Mouse (Mus musculus): ENCODE data around the gene Nacc2. TPM values are rescaled to one million over a fixed set of nuclear protein-coding genes. Genes with fewer than 3 reads are reported as not detected.

Gene Nacc2
- 1 to 10 TPM in 1 of 2 experiments, under 1 TPM in 1; 0.42 to 1.9 TPM for total RNA-seq (2023)

DNA sequence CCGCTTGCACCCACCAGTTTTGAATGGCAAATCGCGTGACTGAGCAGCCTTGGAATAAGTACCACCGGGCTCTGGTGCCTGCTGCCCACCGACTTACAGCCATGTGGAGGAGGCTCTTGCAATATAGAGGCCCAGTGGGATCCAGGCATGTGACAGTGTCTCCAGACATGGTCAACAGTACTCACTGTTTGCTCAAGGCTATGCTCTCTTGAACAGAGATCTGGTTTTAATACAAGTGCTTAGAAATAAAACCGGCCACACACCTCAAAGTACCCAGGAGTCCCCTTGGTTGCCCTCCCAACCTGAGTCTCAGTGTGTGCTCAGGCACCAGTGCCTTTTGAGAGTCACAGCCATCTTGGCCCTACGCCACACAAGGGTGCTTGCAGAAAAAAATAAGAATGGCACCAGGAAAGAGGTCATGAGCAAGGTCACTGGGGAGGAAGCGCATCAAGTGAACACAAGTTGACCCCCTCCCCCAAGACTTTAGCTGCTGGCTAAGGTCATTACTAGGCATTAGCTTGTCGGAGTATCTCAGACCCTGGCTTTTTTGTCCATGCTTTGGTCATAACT is at the start of gene Nacc2:
TSS of gene Nacc2 (minus strand) at position 142 of the 570 bp plus-strand sequence.

DNA sequence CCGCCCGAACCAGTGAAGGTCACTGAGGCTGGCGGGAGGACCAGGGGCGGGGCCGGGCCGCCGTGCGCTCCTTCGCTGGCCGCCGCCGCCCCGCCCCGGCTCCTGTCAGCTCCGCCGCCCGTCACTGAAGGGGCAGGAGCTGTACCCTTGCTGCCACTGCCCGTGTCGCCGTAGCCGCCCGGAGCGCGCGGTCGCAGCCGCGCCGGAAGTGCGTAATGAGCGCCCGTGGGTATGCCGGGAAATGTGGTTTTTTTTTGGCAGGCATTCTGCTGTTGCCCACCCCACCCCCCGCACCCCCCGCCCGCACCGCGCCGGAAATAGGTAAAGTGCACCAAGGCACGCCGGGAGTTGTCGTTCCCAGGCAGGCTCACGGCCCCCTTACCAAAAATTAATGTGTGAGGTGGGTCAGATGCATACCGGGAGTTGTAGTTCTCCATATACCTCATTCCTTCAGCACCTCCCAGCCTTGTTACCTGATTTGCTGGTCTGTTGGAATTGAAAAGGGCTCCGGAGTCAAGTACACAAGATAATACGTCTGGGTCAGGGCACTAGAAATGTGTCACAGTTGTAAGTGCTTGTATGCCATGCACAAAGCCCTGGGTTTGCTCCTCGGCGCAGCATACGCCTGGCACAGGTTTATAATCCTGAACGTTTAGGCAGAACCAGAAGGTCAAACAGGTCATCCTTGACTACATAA is 101.3 kb downstream of the Nacc2 start, which contains the start of gene Ubac1:
TSS of gene Ubac1 (minus strand) at position 187 of the 697 bp plus-strand sequence.

Other genes starting within 250 kb of the Nacc2 start
- gene Camsap1, start 139.9 kb downstream of the Nacc2 start, total RNA-seq (2023), result 10 to 100 TPM; 27.7 to 47.2 TPM
- gene Ubac1, start 101.5 kb downstream of the Nacc2 start, total RNA-seq (2023), result 10 to 100 TPM; 31.4 to 34.7 TPM
- gene Lhx3, start 85.1 kb upstream of the Nacc2 start, total RNA-seq (2023), result not detected
- gene Qsox2, start 114.3 kb upstream of the Nacc2 start, total RNA-seq (2023), result 1 to 10 TPM; 8.6 to 8.9 TPM
- gene Ccdc187, start 171.3 kb upstream of the Nacc2 start, total RNA-seq (2023), result not detected
- gene Gpsm1, start 192.3 kb upstream of the Nacc2 start, total RNA-seq (2023), result 10 to 100 TPM; 32.2 to 32.4 TPM
- gene Dnlz, start 228.9 kb upstream of the Nacc2 start, total RNA-seq (2023), result 10 to 100 TPM; 10.7 to 11.2 TPM
- not detected for gene Card9, start 237.7 kb upstream of the Nacc2 start, total RNA-seq (2023)

All from B cell, adult 67 days (primary cell).